Mouse (Mus musculus): ENCODE measurements at regions not wholly inside any gene's neighbourhood (a gene's known extent, or its start where the extent isn't known, plus 50 kb on each side); places are given as distances from the start of the nearest gene placed in this dataset.
A peak's percentile ranks its signal among the peaks of the same experiment; 100 is the strongest.

DNA sequence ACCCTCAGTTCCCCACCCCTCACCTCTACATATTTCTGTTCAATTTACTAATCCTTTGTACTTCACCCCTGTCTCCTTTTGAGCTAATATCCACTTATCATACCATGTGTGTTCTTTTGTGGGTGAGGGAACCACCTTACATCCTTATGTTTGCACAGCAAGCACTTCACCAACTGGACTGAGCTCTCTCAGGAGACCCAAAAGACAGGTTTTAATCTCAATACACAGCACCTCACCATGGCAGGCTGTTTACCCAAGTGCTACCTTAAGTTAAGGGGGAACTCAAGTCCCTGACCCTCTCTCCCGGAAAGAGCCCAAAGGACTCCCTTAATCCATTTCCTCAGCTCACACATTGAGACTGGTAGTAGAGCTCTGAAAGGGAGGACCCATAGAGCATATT is 62.3 kb upstream of the Agr3 start:
- Histone ChIP-seq H3K4me1 (ENCODE audit: insufficient read depth, low read length) (no peaks in the 10 kb centered on the region), H3K27me3 (ENCODE audit: insufficient read depth, low read length) (no peaks in the 10 kb centered on the region), H3K36me3 (ENCODE audit: insufficient read depth, low read length) (no peaks in the 10 kb centered on the region), H3K4me2 (replicated peaks; ENCODE audit: low read depth, low read length) (no peak overlapping the region), H3K9ac (replicated peaks; ENCODE audit: low read length) (no peak overlapping the region), H3K27ac (ENCODE audit: low read length) (no peak overlapping the region), H3K4me3 (ENCODE audit: low read length) (no peak overlapping the region), H3K9me3 (ENCODE audit: low read length) (no peaks in the 10 kb centered on the region)
- WGBS: 88% methylated on average over 1 of the region's 1 CpGs
- no peak for ATAC-seq (ENCODE audit: low FRiP score, low TSS enrichment)

DNA sequence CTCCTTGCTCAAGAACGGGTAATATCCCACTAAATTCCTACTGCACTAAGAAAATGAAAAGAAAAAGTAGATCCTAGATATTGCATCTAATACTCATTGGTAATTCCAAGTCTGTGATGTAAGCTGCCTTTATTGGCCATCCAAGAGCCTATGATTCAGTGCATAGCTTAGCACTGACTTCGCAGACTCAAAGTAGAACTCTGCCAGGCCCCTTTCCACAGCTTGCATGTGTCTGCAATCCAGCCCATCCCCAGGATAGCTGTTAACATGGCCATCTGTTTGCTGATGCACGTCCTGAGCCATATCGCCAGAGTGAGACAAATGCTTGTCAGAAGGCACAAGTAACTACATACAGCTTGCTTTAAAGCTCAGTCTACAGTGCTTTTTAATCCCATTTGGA is 72.3 kb upstream of the Agr3 start:
- no peak for ATAC-seq (ENCODE audit: low FRiP score, low TSS enrichment)
- H3K4me3 ChIP-seq (ENCODE audit: low read length): no peak overlapping the region
- H3K27ac ChIP-seq (ENCODE audit: low read length): no peak overlapping the region
- H3K27me3 ChIP-seq (ENCODE audit: insufficient read depth, low read length): no peaks in the 10 kb centered on the region
- H3K9ac ChIP-seq (replicated peaks; ENCODE audit: low read length): no peak overlapping the region
- whole genome bisulfite sequencing: 69% methylated on average over 4 of the region's 4 CpGs
- no peak overlapping the region for H3K4me2 ChIP-seq (replicated peaks; ENCODE audit: low read depth, low read length)
- no peaks in the 10 kb centered on the region for H3K36me3 ChIP-seq (ENCODE audit: insufficient read depth, low read length)
- no peaks in the 10 kb centered on the region for H3K4me1 ChIP-seq (ENCODE audit: insufficient read depth, low read length)
- H3K9me3 ChIP-seq (ENCODE audit: low read length): no peaks in the 10 kb centered on the region

DNA sequence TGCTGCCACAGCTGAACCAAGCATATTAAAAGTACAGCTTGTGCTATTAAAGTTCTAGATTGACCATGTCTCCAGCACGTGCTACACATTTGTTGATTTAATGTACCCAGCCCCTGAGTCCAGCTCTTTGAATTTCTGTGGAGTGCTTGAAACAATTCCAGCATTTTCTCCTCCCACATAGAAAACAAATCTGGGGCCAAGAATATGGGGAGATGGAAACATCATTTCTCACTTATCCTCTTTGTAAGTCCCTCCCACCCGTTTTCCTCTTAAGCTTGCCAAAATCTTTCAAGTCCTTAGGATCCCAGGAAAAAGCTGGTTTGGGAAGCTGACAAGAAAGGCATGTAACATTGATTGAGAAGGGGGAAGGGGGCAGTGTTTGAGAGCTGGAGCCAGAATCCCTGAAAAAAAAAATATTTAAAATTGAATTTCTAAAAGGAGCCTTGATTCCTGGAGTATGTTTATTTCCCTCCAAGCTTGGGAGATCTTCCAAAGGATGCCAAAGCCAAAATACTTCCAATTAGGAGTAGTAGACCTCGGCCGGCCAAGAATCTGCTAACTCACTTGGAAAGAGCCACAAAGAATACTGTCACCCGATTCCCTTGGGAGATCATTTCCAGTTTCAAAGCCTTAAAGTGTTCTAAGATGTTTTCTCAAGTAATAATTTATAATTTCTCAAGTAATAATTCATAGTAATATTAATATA is 78.4 kb upstream of the Agr3 start:
- Histone ChIP-seq H3K9me3 (ENCODE audit: low read length) (no peaks in the 10 kb centered on the region), H3K9ac (replicated peaks; ENCODE audit: low read length) (no peak overlapping the region), H3K4me3 (ENCODE audit: low read length) (no peak overlapping the region), H3K4me1 (ENCODE audit: insufficient read depth, low read length) (no peaks in the 10 kb centered on the region; the same call in 1 of the 2 replicates), H3K36me3 (ENCODE audit: insufficient read depth, low read length) (no peaks in the 10 kb centered on the region), H3K27me3 (ENCODE audit: insufficient read depth, low read length) (no peaks in the 10 kb centered on the region), H3K27ac (ENCODE audit: low read length) (no peak overlapping the region), H3K4me2 (replicated peaks; ENCODE audit: low read depth, low read length) (no peak overlapping the region)
- peak; percentile 61; the same call in 1 of the 2 replicates for ATAC-seq (ENCODE audit: low FRiP score, low TSS enrichment)
- 50% methylated on average over 5 of the region's 5 CpGs for WGBS

DNA sequence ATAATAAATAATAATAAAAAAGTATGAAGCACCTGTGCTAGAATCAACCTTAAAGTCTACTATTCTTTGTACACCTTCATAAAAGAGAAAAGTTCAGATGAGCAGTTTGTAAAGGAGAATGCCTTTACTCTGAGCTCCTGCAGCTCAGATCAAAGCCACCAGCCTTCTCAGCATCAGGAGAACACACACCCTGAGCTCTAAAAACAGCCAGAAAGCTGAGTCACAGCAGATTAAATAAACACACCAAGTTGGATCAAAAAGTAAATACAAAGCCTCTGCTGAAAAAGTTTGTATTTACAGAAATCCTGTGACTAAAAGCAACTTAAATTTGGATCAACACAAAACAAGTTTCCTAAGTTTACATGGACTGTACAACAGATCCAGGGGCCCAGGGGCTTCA is 88.5 kb upstream of the Agr3 start:
- H3K27ac ChIP-seq (ENCODE audit: low read length): no peak overlapping the region
- no peaks in the 10 kb centered on the region for H3K27me3 ChIP-seq (ENCODE audit: insufficient read depth, low read length)
- H3K4me2 ChIP-seq (replicated peaks; ENCODE audit: low read depth, low read length): no peak overlapping the region
- H3K4me1 ChIP-seq (ENCODE audit: insufficient read depth, low read length): peaks cover 5% of the 10 kb centered on the region
- H3K36me3 ChIP-seq (ENCODE audit: insufficient read depth, low read length): no peaks in the 10 kb centered on the region
- no peak overlapping the region for H3K9ac ChIP-seq (replicated peaks; ENCODE audit: low read length)
- no peak for ATAC-seq (ENCODE audit: low FRiP score, low TSS enrichment)
- H3K9me3 ChIP-seq (ENCODE audit: low read length): no peaks in the 10 kb centered on the region
- no peak overlapping the region for H3K4me3 ChIP-seq (ENCODE audit: low read length)

DNA sequence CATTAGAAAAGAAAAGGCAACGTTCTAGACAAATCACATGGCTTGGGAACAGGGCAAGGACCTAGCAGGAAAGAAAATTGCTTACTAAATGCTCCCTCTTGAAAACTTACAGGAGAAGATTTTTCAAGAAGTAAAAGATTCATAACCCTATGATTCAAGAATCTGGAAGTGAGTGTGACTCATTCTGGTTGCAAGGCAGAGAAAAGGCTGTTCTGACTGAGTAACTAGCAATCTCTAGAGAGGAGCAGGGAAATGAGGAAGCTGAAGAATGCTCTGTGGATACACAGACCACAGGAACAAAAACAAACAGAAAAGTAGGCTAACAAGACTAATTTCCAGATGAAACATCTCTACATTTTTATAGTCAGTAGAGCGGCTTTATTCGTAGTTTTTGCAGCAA is 92.1 kb upstream of the Agr3 start:
- Histone ChIP-seq H3K9ac (replicated peaks; ENCODE audit: low read length) (no peak overlapping the region), H3K27ac (ENCODE audit: low read length) (peak overlapping the region; percentile 79)
- WGBS: 64% methylated on average over 3 of the region's 3 CpGs

DNA sequence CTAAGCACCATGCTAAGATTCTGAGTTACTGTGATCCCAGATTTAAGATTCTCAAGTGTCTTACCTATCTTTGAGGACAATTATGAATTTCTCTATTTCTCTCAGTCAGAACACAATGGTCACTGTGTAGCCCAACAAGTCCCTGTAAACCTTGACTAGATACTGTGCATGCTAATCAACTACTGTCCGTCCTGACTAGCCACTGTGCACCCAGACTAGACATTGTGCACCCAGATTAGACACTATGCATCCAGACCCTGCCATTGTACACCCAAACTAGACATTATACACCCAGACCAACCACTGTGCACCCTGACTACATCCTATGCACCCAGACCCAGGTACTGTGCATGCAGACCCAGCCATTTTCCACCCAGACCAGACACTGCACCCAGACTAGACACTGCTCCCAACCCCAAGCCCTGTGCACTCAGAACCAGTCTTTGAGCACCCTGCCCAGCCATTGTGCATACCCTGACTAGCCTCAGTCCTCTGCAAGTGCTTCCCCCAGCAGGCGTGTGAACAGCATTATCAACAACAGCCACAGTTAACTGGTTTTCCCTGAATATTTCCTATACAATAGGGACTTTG is 93.4 kb upstream of the Agr3 start:
- ATAC-seq (ENCODE audit: low FRiP score, low TSS enrichment): peak; percentile 53; the same call in 1 of the 2 replicates
- Histone ChIP-seq H3K4me3 (ENCODE audit: low read length) (no peak overlapping the region), H3K4me2 (replicated peaks; ENCODE audit: low read depth, low read length) (no peak overlapping the region), H3K9ac (replicated peaks; ENCODE audit: low read length) (no peak overlapping the region), H3K27ac (ENCODE audit: low read length) (no peak overlapping the region), H3K9me3 (ENCODE audit: low read length) (no peaks in the 10 kb centered on the region), H3K36me3 (ENCODE audit: insufficient read depth, low read length) (no peaks in the 10 kb centered on the region), H3K4me1 (ENCODE audit: insufficient read depth, low read length) (peaks cover 9% of the 10 kb centered on the region), H3K27me3 (ENCODE audit: insufficient read depth, low read length) (no peaks in the 10 kb centered on the region)
- whole genome bisulfite sequencing: 81% methylated on average over 2 of the region's 2 CpGs

More for the DNA sequence above, 92.1 kb upstream of the Agr3 start:
- Histone ChIP-seq H3K4me2 (replicated peaks; ENCODE audit: low read depth, low read length) (no peak overlapping the region), H3K27me3 (ENCODE audit: insufficient read depth, low read length) (no peaks in the 10 kb centered on the region), H3K36me3 (ENCODE audit: insufficient read depth, low read length) (no peaks in the 10 kb centered on the region), H3K4me1 (ENCODE audit: insufficient read depth, low read length) (peaks cover 9% of the 10 kb centered on the region), H3K9me3 (ENCODE audit: low read length) (no peaks in the 10 kb centered on the region), H3K4me3 (ENCODE audit: low read length) (no peak overlapping the region)
- peak; percentile 52; the same call in 1 of the 2 replicates for ATAC-seq (ENCODE audit: low FRiP score, low TSS enrichment)

DNA sequence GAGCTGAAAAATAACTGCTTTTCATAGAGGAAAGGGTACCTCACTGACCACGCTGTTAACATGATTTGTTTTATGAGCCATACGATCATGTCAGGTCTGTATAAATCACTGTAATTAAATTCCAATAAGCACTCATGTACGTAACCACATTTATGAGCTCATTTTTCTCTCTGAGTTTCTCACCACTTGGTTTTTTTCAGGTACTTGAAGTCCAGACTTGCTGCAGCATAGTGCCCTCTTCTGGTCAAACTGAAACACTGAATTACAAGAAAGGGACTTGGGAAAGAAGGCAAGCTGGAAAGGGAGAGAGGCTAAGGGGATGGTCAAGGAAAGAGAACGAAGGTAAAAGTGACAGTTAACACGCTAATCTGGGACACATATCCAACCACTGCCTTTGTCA is 94.2 kb upstream of the Agr3 start:
- Histone ChIP-seq H3K27ac (ENCODE audit: low read length) (no peak overlapping the region), H3K9ac (replicated peaks; ENCODE audit: low read length) (no peak overlapping the region), H3K27me3 (ENCODE audit: insufficient read depth, low read length) (no peaks in the 10 kb centered on the region), H3K4me3 (ENCODE audit: low read length) (no peak overlapping the region), H3K9me3 (ENCODE audit: low read length) (no peaks in the 10 kb centered on the region), H3K4me2 (replicated peaks; ENCODE audit: low read depth, low read length) (peak overlapping the region; percentile 18; the same call in 1 of the 2 replicates), H3K36me3 (ENCODE audit: insufficient read depth, low read length) (no peaks in the 10 kb centered on the region), H3K4me1 (ENCODE audit: insufficient read depth, low read length) (peaks cover 9% of the 10 kb centered on the region)
- peak; percentile 65; the same call in 1 of the 2 replicates for ATAC-seq (ENCODE audit: low FRiP score, low TSS enrichment)
- WGBS: 5% methylated on average over 5 of the region's 5 CpGs

DNA sequence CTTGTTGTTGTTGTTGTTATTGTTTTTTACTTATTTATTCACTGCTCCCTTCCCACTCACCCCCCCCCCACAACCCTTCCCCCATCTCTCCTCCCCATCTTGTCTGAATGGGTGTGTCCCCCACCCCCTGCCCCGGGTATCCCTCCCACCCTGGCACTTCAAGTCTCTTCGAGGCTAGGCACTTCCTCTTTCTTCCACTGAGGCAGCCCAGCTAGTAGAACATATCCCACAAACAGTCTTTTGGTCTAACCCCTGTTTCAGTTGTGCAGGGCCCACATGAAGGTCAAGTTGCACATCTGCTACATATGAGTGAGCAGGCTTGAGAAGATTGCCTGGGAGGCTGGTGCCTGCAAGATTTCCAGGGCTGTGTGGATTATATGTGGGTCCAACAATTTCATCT is 97.6 kb upstream of the Agr3 start:
- WGBS: 77% methylated on average over 2 of the region's 2 CpGs
- peaks cover 15% of the 10 kb centered on the region for H3K4me1 ChIP-seq (ENCODE audit: insufficient read depth, low read length)
- H3K36me3 ChIP-seq (ENCODE audit: insufficient read depth, low read length): no peaks in the 10 kb centered on the region

DNA sequence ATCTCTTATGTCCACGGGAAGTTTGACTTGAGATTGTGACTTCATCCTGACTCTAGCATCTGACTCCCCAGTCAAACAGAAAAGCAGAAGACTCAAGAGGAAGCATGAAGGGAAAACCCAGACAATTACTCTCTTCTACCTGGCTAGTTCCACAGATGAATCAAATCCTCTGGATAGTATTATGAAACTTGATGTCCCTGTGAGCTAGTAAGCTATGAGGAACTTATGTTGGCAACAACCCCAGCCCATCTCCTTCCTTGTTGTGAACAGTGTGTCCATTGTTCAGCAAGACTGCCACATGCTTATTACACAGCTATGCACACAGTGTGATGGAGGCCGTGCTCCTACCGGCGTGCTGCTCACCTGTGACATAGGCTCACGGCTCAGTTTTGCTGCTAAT is 98.4 kb upstream of the Agr3 start:
- no peaks in the 10 kb centered on the region for H3K36me3 ChIP-seq (ENCODE audit: insufficient read depth, low read length)
- WGBS: 84% methylated on average over 5 of the region's 5 CpGs
- ATAC-seq (ENCODE audit: low FRiP score, low TSS enrichment): no peak

More for the DNA sequence above, 97.6 kb upstream of the Agr3 start:
- ATAC-seq (ENCODE audit: low FRiP score, low TSS enrichment): no peak
- no peak overlapping the region for H3K4me2 ChIP-seq (replicated peaks; ENCODE audit: low read depth, low read length)
- no peak overlapping the region for H3K4me3 ChIP-seq (ENCODE audit: low read length)
- H3K27me3 ChIP-seq (ENCODE audit: insufficient read depth, low read length): no peaks in the 10 kb centered on the region
- H3K9ac ChIP-seq (replicated peaks; ENCODE audit: low read length): no peak overlapping the region
- H3K27ac ChIP-seq (ENCODE audit: low read length): no peak overlapping the region
- 0 out of 2 replicates have a peak, but pooled peaks cover under 1% of the 10 kb centered on the region for H3K9me3 ChIP-seq (ENCODE audit: low read length)

DNA sequence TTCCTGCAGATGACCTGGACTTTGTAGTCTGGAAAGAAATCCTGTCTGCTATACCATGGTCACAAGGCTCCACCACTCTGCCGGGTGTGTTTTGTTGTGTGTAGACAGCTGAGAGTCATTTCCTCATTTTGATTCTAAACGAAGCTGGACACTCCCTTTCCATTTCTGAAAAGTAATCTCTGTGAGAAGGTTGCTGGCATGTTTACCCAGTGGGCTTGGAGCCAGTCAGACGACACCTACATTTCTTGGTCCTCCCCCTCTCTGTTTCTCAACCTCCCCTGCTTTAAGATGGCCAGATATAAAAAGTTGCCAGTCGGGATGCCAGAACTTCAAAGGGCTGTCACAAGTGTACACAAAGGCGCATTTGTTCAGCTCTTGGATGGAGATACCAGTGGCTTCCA is 100.8 kb upstream of the Agr3 start:
- Histone ChIP-seq H3K4me3 (ENCODE audit: low read length) (no peak overlapping the region), H3K27me3 (ENCODE audit: insufficient read depth, low read length) (no peaks in the 10 kb centered on the region), H3K9ac (replicated peaks; ENCODE audit: low read length) (no peak overlapping the region), H3K4me2 (replicated peaks; ENCODE audit: low read depth, low read length) (no peak overlapping the region; the same call in 1 of the 2 replicates), H3K9me3 (ENCODE audit: low read length) (peaks cover 5% of the 10 kb centered on the region; the same call in 1 of the 2 replicates), H3K4me1 (ENCODE audit: insufficient read depth, low read length) (peaks cover 9% of the 10 kb centered on the region), H3K27ac (ENCODE audit: low read length) (peak overlapping the region; percentile 71), H3K36me3 (ENCODE audit: insufficient read depth, low read length) (no peaks in the 10 kb centered on the region)
- 8% methylated on average over 5 of the region's 5 CpGs for WGBS
- ATAC-seq (ENCODE audit: low FRiP score, low TSS enrichment): peak; percentile 88

More for the DNA sequence above, 98.4 kb upstream of the Agr3 start:
- H3K9ac ChIP-seq (replicated peaks; ENCODE audit: low read length): no peak overlapping the region
- no peak overlapping the region for H3K27ac ChIP-seq (ENCODE audit: low read length)
- no peak overlapping the region for H3K4me2 ChIP-seq (replicated peaks; ENCODE audit: low read depth, low read length)
- H3K4me1 ChIP-seq (ENCODE audit: insufficient read depth, low read length): peaks cover 13% of the 10 kb centered on the region
- no peak overlapping the region for H3K4me3 ChIP-seq (ENCODE audit: low read length)
- peaks cover 5% of the 10 kb centered on the region; the same call in 1 of the 2 replicates for H3K9me3 ChIP-seq (ENCODE audit: low read length)
- H3K27me3 ChIP-seq (ENCODE audit: insufficient read depth, low read length): no peaks in the 10 kb centered on the region
